Mouse (Mus musculus): ENCODE data around the gene Armh3. TPM values are rescaled to one million over a fixed set of nuclear protein-coding genes. Genes with fewer than 3 reads are reported as not detected.

The Armh3 gene
- 23.1 TPM in 2 replicates for polyA plus RNA-seq (2015; fragmentation: Nextera tagmentation; extraction: Ambion mirVana)

GRCm38 (mm10) chr19:45997785-45998693 is at the start of gene Armh3:
Gene Armh3, minus strand, starts transcription at chr19:45998488.
- WGBS = 1% methylated on average over 47 of the region's 76 CpGs
- peak; percentile 95 for ATAC-seq (ENCODE audit: low FRiP score, low read depth)

GRCm38 (mm10) chr19:46047426-46047825 is 49.1 kb upstream of the Armh3 start:
- Histone ChIP-seq H3K27ac (replicated peaks) (no peak overlapping the region), H3K4me2 (no peak overlapping the region), H3K4me3 (no peak overlapping the region), H3K4me1 (replicated peaks) (peaks cover 38% of the 10 kb centered on the region), H3K27me3 (no peaks in the 10 kb centered on the region), H3K9me3 (no peaks in the 10 kb centered on the region), H3K36me3 (no peaks in the 10 kb centered on the region), H3K9ac (no peak overlapping the region)
- ATAC-seq (ENCODE audit: low FRiP score, low read depth) = no peak
- WGBS = 60% methylated on average over 2 of the region's 2 CpGs

More at GRCm38 (mm10) chr19:45997785-45998693, at the start of gene Armh3:
- H3K4me3 ChIP-seq = peak within 1 kb of the TSS; percentile 81
- H3K27ac ChIP-seq (replicated peaks) = peak within 1 kb of the TSS; percentile 94
- 0 out of 2 replicates have a peak, but pooled peaks cover 10% of the 10 kb centered on the region for H3K27me3 ChIP-seq
- 0 out of 2 replicates have a peak, but pooled peaks cover 4% of the 10 kb centered on the region for H3K36me3 ChIP-seq
- H3K4me2 ChIP-seq = peak within 1 kb of the TSS; percentile 63
- peaks cover 18% of the 10 kb centered on the region for H3K4me1 ChIP-seq (replicated peaks)
- no peaks in the 10 kb centered on the region for H3K9me3 ChIP-seq
- H3K9ac ChIP-seq = peak within 1 kb of the TSS; percentile 85

GRCm38 (mm10) chr19:46046621-46047025 is 48.3 kb upstream of the Armh3 start:
- Histone ChIP-seq H3K27ac (replicated peaks) (peak overlapping the region; percentile 98), H3K4me1 (replicated peaks) (peaks cover 46% of the 10 kb centered on the region), H3K36me3 (no peaks in the 10 kb centered on the region), H3K9ac (0 out of 2 replicates have a peak overlapping the region, but pooled peaks have one; percentile 98), H3K4me3 (peak overlapping the region; percentile 98; the same call in 1 of the 2 replicates), H3K27me3 (no peaks in the 10 kb centered on the region), H3K4me2 (peak overlapping the region; percentile 96), H3K9me3 (no peaks in the 10 kb centered on the region)
- ATAC-seq (ENCODE audit: low FRiP score, low read depth) = no peak
- WGBS = 5% methylated on average over 10 of the region's 10 CpGs

GRCm38 (mm10) chr19:46045696-46046311 is 47.5 kb upstream of the Armh3 start:
- peak overlapping the region; percentile 98 for H3K9ac ChIP-seq
- peaks cover 54% of the 10 kb centered on the region for H3K4me1 ChIP-seq (replicated peaks)
- WGBS = 0% methylated on average over 7 of the region's 7 CpGs
- no peaks in the 10 kb centered on the region for H3K27me3 ChIP-seq
- ATAC-seq (ENCODE audit: low FRiP score, low read depth) = peak; percentile 49
- peak overlapping the region; percentile 98 for H3K27ac ChIP-seq (replicated peaks)
- H3K9me3 ChIP-seq = no peaks in the 10 kb centered on the region
- H3K4me2 ChIP-seq = peak overlapping the region; percentile 96
- no peaks in the 10 kb centered on the region for H3K36me3 ChIP-seq
- H3K4me3 ChIP-seq = peak overlapping the region; percentile 98

GRCm38 (mm10) chr19:46044993-46045695 is 46.9 kb upstream of the Armh3 start, which contains the start of gene Ldb1:
Gene Ldb1, minus strand, starts transcription at chr19:46045214.
- H3K4me2 ChIP-seq = peak within 1 kb of the TSS; percentile 96
- H3K27ac ChIP-seq (replicated peaks) = peak within 1 kb of the TSS; percentile 98
- peak; percentile 83 for ATAC-seq (ENCODE audit: low FRiP score, low read depth)
- peak within 1 kb of the TSS; percentile 98 for H3K4me3 ChIP-seq
- no peaks in the 10 kb centered on the region for H3K27me3 ChIP-seq
- no peaks in the 10 kb centered on the region for H3K9me3 ChIP-seq
- H3K4me1 ChIP-seq (replicated peaks) = peaks cover 60% of the 10 kb centered on the region
- H3K36me3 ChIP-seq = no peaks in the 10 kb centered on the region
- H3K9ac ChIP-seq = peak within 1 kb of the TSS; percentile 98
- under 1% methylated on average over 71 of the region's 84 CpGs for WGBS

GRCm38 (mm10) chr19:46044271-46044992 is 46.1 kb upstream of the Armh3 start, which contains the start of gene Pprc1:
Gene Pprc1, plus strand, starts transcription at chr19:46044886.
- Histone ChIP-seq H3K4me1 (replicated peaks) (peaks cover 66% of the 10 kb centered on the region), H3K4me3 (peak within 1 kb of the TSS; percentile 98), H3K36me3 (no peaks in the 10 kb centered on the region), H3K27ac (replicated peaks) (peak within 1 kb of the TSS; percentile 98), H3K9ac (peak within 1 kb of the TSS; percentile 98), H3K4me2 (peak within 1 kb of the TSS; percentile 96), H3K27me3 (no peaks in the 10 kb centered on the region), H3K9me3 (no peaks in the 10 kb centered on the region)
- no peak for ATAC-seq (ENCODE audit: low FRiP score, low read depth)
- WGBS = under 1% methylated on average over 29 of the region's 34 CpGs

GRCm38 (mm10) chr19:46043380-46043779 is 45.1 kb upstream of the Armh3 start:
- Histone ChIP-seq H3K4me3 (peak overlapping the region; percentile 98), H3K4me1 (replicated peaks) (peaks cover 70% of the 10 kb centered on the region), H3K9me3 (no peaks in the 10 kb centered on the region), H3K4me2 (peak overlapping the region; percentile 96), H3K36me3 (no peaks in the 10 kb centered on the region), H3K9ac (peak overlapping the region; percentile 98; the same call in 1 of the 2 replicates), H3K27me3 (no peaks in the 10 kb centered on the region), H3K27ac (replicated peaks) (peak overlapping the region; percentile 98)
- WGBS = 52% methylated on average over 7 of the region's 7 CpGs
- ATAC-seq (ENCODE audit: low FRiP score, low read depth) = no peak

GRCm38 (mm10) chr19:46042476-46043011 is 44.3 kb upstream of the Armh3 start:
- no peaks in the 10 kb centered on the region for H3K27me3 ChIP-seq
- no peaks in the 10 kb centered on the region for H3K36me3 ChIP-seq
- H3K27ac ChIP-seq (replicated peaks) = peak overlapping the region; percentile 98
- H3K4me2 ChIP-seq = peak overlapping the region; percentile 96
- H3K9ac ChIP-seq = peak overlapping the region; percentile 46
- peak overlapping the region; percentile 98 for H3K4me3 ChIP-seq
- H3K4me1 ChIP-seq (replicated peaks) = peaks cover 79% of the 10 kb centered on the region
- no peaks in the 10 kb centered on the region for H3K9me3 ChIP-seq
- no peak; the same call in 1 of the 2 replicates for ATAC-seq (ENCODE audit: low FRiP score, low read depth)
- 6% methylated on average over 6 of the region's 6 CpGs for WGBS

- peak overlapping the region; percentile 96 for H3K4me2 ChIP-seq
- peaks cover 82% of the 10 kb centered on the region for H3K4me1 ChIP-seq (replicated peaks)
- peak overlapping the region; percentile 46 for H3K9ac ChIP-seq
- no peaks in the 10 kb centered on the region for H3K27me3 ChIP-seq
- H3K9me3 ChIP-seq = no peaks in the 10 kb centered on the region
- 0% methylated on average over 10 of the region's 14 CpGs for WGBS
- peak overlapping the region; percentile 98 for H3K27ac ChIP-seq (replicated peaks)
- no peak for ATAC-seq (ENCODE audit: low FRiP score, low read depth)
- peak overlapping the region; percentile 98 for H3K4me3 ChIP-seq
- H3K36me3 ChIP-seq = no peaks in the 10 kb centered on the region
These were observed 43.7 kb upstream of the Armh3 start for GRCm38 (mm10) chr19:46041933-46042475.

GRCm38 (mm10) chr19:46041299-46041932 is 43.1 kb upstream of the Armh3 start:
- 12% methylated on average over 7 of the region's 7 CpGs for WGBS
- H3K4me1 ChIP-seq (replicated peaks) = peaks cover 82% of the 10 kb centered on the region
- H3K9me3 ChIP-seq = no peaks in the 10 kb centered on the region
- H3K27ac ChIP-seq (replicated peaks) = peak overlapping the region; percentile 98
- H3K4me3 ChIP-seq = peak overlapping the region; percentile 98
- ATAC-seq (ENCODE audit: low FRiP score, low read depth) = no peak
- no peaks in the 10 kb centered on the region for H3K36me3 ChIP-seq
- peak overlapping the region; percentile 96 for H3K4me2 ChIP-seq
- peak overlapping the region; percentile 46 for H3K9ac ChIP-seq
- no peaks in the 10 kb centered on the region for H3K27me3 ChIP-seq

Measured in hindbrain, embryonic 15.5 days (tissue).